Mouse (Mus musculus): ENCODE data around the gene E130308A19Rik. TPM values are rescaled to one million over a fixed set of nuclear protein-coding genes. Genes with fewer than 3 reads are reported as not detected.
A peak's percentile ranks its signal among the peaks of the same experiment; 100 is the strongest.

E130308A19Rik gene
- polyA plus RNA-seq, 1 experiment from 2014 or later, result 66.4 TPM

- no peaks in the 10 kb centered on the region for H3K27me3 ChIP-seq (replicated peaks)
- H3K4me3 ChIP-seq, result no peak overlapping the region
- H3K4me2 ChIP-seq (replicated peaks), result no peak overlapping the region
- no peak for ATAC-seq (ENCODE audit: low FRiP score, low read depth)
- H3K4me1 ChIP-seq, result no peaks in the 10 kb centered on the region
- H3K9ac ChIP-seq, result no peak overlapping the region
- H3K36me3 ChIP-seq, result no peaks in the 10 kb centered on the region
- WGBS, result 99% methylated on average over 3 of the region's 3 CpGs
- H3K9me3 ChIP-seq, result no peaks in the 10 kb centered on the region
- H3K27ac ChIP-seq, result no peak overlapping the region
Measured at GRCm38 (mm10) chr4:59605501-59605900, 20.5 kb upstream of the E130308A19Rik start.

DNA sequence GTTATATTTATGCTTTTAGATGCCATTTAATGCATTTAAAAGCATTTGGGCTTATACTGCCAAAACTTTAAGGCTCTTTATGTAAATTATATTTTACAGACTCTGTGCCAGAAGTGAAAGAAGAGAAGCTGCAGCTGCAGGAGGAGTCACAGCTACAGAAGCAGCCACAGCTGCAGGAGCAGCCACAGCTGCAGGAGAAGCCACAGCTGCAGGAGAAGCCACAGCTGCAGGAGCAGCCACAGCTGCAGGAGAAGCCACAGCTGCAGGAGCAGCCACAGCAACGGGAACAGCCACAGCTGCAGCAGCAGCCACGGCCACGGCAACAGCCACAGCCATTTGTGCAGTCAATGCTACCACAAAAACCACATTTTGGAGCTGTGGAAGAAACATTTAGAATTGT is 15.6 kb upstream of the E130308A19Rik start:
- WGBS, result 76% methylated on average over 3 of the region's 3 CpGs
- no peak overlapping the region for H3K4me3 ChIP-seq
- H3K9me3 ChIP-seq, result no peaks in the 10 kb centered on the region
- ATAC-seq (ENCODE audit: low FRiP score, low read depth), result no peak
- H3K4me1 ChIP-seq, result no peaks in the 10 kb centered on the region
- H3K36me3 ChIP-seq, result 0 out of 2 replicates have a peak, but pooled peaks cover 10% of the 10 kb centered on the region
- no peak overlapping the region for H3K27ac ChIP-seq
- no peak overlapping the region for H3K4me2 ChIP-seq (replicated peaks)
- no peak overlapping the region for H3K9ac ChIP-seq
- H3K27me3 ChIP-seq (replicated peaks), result no peaks in the 10 kb centered on the region

DNA sequence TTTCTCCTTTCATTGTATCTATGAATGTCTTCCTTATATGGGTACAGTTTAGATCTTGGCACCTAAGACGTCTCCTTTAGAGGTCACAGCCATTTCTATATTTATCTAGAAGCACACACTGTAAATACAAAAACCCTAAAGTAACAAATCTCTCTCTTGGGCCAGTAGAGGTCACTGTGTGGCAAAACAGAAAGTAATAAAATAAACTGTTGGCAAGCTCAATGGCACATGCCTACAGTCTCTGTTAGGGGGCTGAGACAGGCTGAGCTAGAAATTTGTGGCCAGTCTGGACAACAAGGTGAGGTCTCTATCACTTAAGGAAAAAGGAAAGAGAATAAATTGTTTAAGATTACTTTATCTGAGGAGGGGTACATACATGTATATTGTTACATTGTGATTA is 11.0 kb upstream of the E130308A19Rik start:
- Histone ChIP-seq H3K27me3 (replicated peaks) (no peaks in the 10 kb centered on the region), H3K9ac (no peak overlapping the region), H3K4me1 (no peaks in the 10 kb centered on the region), H3K36me3 (0 out of 2 replicates have a peak, but pooled peaks cover 10% of the 10 kb centered on the region), H3K9me3 (no peaks in the 10 kb centered on the region), H3K4me2 (replicated peaks) (no peak overlapping the region), H3K4me3 (no peak overlapping the region), H3K27ac (no peak overlapping the region)
- no peak for ATAC-seq (ENCODE audit: low FRiP score, low read depth)
- WGBS, result 52% methylated on average over 1 of the region's 1 CpGs

- Histone ChIP-seq H3K36me3 (no peaks in the 10 kb centered on the region), H3K4me1 (no peaks in the 10 kb centered on the region), H3K27ac (no peak overlapping the region), H3K4me3 (no peak overlapping the region), H3K9me3 (no peaks in the 10 kb centered on the region), H3K27me3 (replicated peaks) (no peaks in the 10 kb centered on the region), H3K4me2 (replicated peaks) (no peak overlapping the region), H3K9ac (no peak overlapping the region)
- no peak for ATAC-seq (ENCODE audit: low FRiP score, low read depth)
- 87% methylated on average over 5 of the region's 5 CpGs for WGBS
Measured at GRCm38 (mm10) chr4:59619611-59620245, 6.3 kb upstream of the E130308A19Rik start.

DNA sequence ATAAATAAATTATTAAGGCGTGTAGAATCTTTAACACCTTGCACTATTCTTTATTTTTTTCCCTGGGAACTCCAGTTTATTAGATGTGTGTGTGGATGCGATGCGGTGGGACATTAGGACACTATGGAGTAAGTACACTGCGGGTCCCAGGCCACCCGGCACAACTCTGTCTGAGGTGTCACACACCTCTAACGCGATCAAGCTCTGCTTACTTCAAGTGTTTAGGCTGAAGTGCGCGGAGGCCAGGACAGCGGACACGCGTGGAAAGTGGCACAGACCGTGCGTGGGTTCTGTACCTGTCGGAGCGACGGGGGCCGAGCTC is 374 bp upstream of the E130308A19Rik start:
- Histone ChIP-seq H3K4me3 (peak overlapping the region; percentile 94), H3K4me2 (replicated peaks) (peak overlapping the region; percentile 70), H3K9ac (peak overlapping the region; percentile 94), H3K27me3 (replicated peaks) (no peaks in the 10 kb centered on the region), H3K36me3 (no peaks in the 10 kb centered on the region), H3K9me3 (no peaks in the 10 kb centered on the region), H3K4me1 (peaks cover 19% of the 10 kb centered on the region), H3K27ac (peak overlapping the region; percentile 62)
- ATAC-seq (ENCODE audit: low FRiP score, low read depth), result peak; percentile 73
- WGBS, result 1% methylated on average over 18 of the region's 18 CpGs

DNA sequence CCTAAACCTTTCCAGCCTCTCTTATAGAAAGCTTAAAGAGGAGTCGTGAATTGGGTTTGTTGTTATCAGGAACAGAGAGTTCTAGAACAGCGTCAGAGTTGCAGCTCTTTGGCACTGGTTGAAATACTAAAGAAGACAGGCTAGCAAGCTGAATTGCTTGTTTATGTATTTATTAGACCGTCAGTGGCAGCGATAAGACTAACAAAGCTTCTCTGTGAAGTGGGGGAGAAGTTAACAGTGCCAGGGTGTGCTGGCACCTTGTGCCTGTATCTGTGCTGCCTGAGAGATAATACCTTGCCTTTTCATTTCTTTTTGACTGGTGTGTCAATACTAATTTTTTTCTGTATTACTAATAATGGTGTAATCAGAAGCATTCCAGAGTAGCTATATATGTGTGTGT is 2.2 kb downstream of the E130308A19Rik start:
- no peaks in the 10 kb centered on the region for H3K27me3 ChIP-seq (replicated peaks)
- H3K4me3 ChIP-seq, result peak overlapping the region; percentile 11; the same call in 1 of the 2 replicates
- no peaks in the 10 kb centered on the region for H3K9me3 ChIP-seq
- peaks cover 29% of the 10 kb centered on the region for H3K4me1 ChIP-seq
- H3K27ac ChIP-seq, result no peak overlapping the region
- WGBS, result 38% methylated on average over 4 of the region's 4 CpGs
- H3K36me3 ChIP-seq, result no peaks in the 10 kb centered on the region
- no peak for ATAC-seq (ENCODE audit: low FRiP score, low read depth)
- H3K4me2 ChIP-seq (replicated peaks), result peak overlapping the region; percentile 49
- H3K9ac ChIP-seq, result no peak overlapping the region

DNA sequence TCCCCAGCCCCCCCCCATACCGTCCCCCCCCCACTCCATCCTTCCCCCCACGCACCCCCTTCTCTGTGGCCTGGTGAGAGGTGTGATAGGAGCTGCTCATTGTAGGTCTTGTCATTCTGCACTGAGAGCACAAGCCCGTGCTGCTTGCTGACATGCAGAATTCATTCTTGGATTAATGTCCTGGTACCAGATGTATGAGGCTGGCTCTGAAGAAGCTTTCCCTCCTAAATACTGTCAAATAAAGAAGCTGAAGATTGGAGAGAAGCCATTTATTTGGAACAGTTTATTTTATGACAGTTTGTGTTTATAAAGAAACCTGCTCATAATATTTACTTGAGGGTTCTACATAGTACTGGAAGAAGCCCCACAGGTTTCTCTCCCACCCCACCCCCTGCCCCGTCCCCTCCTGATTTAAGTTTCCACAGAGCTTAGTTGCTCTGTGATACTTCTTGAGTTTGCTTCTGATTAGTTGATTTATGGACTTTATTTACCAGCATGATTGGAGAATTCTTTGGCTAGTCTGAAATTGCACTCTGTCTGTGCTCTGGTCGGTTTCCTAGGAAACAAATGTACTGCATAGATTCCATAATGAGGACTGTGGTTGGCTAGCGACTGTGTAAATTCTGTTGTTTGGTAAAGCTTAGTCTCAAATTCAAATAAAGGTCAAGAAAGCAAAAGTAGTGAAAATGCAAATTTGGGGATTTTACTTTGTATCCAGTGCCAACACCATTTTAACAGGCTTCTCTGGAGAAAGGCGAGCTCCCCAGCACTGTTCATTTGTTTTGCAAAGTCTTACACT is 3.3 kb downstream of the E130308A19Rik start:
- Histone ChIP-seq H3K27me3 (replicated peaks) (no peaks in the 10 kb centered on the region), H3K9me3 (no peaks in the 10 kb centered on the region), H3K4me1 (peaks cover 29% of the 10 kb centered on the region), H3K36me3 (no peaks in the 10 kb centered on the region), H3K4me2 (replicated peaks) (peak overlapping the region; percentile 51), H3K27ac (no peak overlapping the region), H3K4me3 (no peak overlapping the region), H3K9ac (no peak overlapping the region)
- WGBS, result 10% methylated on average over 7 of the region's 7 CpGs
- peak; percentile 39 for ATAC-seq (ENCODE audit: low FRiP score, low read depth)

DNA sequence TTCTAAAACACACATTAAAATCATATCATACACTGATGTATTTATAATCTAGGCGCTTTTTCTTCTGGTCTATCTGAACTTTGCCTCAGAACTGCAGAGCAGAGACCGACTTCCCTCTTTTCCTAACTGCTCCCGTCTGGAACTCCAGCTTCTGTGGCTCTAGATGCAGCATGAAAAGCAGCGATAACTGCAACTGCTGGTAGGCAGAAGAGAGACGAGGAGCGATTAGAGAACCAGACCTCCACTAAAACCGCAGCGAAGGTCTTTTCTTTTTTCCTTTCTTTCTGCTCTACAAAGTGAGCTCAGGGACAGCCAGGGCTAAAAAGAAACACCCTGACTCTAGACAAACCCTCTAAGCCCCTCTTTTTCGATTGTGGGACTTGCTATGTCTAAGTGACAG is 4.1 kb downstream of the E130308A19Rik start:
- Histone ChIP-seq H3K36me3 (no peaks in the 10 kb centered on the region), H3K9me3 (no peaks in the 10 kb centered on the region), H3K4me2 (replicated peaks) (peak overlapping the region; percentile 19; the same call in 1 of the 2 replicates), H3K4me1 (peaks cover 31% of the 10 kb centered on the region), H3K27me3 (replicated peaks) (no peaks in the 10 kb centered on the region), H3K4me3 (no peak overlapping the region), H3K9ac (no peak overlapping the region), H3K27ac (no peak overlapping the region)
- 43% methylated on average over 9 of the region's 9 CpGs for WGBS
- no peak for ATAC-seq (ENCODE audit: low FRiP score, low read depth)

DNA sequence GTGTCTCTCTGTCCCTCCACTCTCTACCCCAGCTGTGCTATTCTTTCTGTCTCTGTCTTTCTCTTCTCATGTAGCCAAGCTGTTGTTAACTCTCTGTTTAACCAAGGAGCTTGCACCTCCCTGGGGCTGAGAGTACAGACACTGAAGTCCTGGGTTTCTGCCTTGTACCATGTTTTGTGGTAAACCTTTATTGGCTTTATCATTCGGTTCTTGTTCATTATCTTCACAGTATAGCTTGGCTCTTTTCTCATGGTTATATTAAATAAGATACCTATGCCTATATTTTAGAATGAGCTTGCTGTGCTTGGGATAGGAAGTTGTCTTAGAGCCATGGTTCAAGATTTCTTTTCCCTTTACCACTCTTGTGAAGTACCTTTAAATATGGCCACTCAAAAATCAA is 8.5 kb downstream of the E130308A19Rik start:
- H3K27me3 ChIP-seq (replicated peaks), result no peaks in the 10 kb centered on the region
- peaks cover 28% of the 10 kb centered on the region for H3K4me1 ChIP-seq
- no peak for ATAC-seq (ENCODE audit: low FRiP score, low read depth)
- no peak overlapping the region for H3K27ac ChIP-seq
- WGBS, result 75% methylated on average over 1 of the region's 1 CpGs
- no peak overlapping the region for H3K4me3 ChIP-seq
- H3K36me3 ChIP-seq, result no peaks in the 10 kb centered on the region
- H3K9me3 ChIP-seq, result no peaks in the 10 kb centered on the region
- no peak overlapping the region for H3K9ac ChIP-seq
- no peak overlapping the region for H3K4me2 ChIP-seq (replicated peaks)

- Histone ChIP-seq H3K4me3 (no peak overlapping the region), H3K4me2 (replicated peaks) (no peak overlapping the region), H3K27ac (no peak overlapping the region), H3K36me3 (no peaks in the 10 kb centered on the region), H3K27me3 (replicated peaks) (no peaks in the 10 kb centered on the region), H3K4me1 (peaks cover 22% of the 10 kb centered on the region; the same call in 1 of the 2 replicates), H3K9ac (no peak overlapping the region), H3K9me3 (no peaks in the 10 kb centered on the region)
- ATAC-seq (ENCODE audit: low FRiP score, low read depth), result no peak
Measured at GRCm38 (mm10) chr4:59639163-59639562, 13.2 kb downstream of the E130308A19Rik start.

DNA sequence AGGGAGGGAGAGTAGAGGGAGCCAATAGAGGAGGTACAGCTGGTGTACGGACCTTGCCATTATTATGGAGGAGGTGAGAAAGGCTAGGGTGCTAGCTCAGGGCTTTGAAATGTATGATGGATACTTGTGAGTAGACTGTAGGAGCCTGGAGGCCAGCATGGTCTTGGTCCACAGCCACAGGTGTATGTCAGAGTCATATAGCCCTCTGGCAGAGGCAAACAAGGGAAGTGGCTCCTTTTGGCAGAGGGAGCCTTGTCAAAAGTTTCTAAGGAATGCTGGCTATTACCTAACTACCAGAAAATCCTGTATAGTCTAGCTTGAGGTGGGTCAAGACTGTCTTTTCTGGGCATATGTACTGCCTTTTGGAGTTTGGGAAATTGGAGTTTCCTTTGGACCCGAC is 14.7 kb downstream of the E130308A19Rik start:
- H3K4me2 ChIP-seq (replicated peaks), result no peak overlapping the region
- H3K4me3 ChIP-seq, result no peak overlapping the region
- WGBS, result 82% methylated on average over 2 of the region's 2 CpGs
- H3K27ac ChIP-seq, result no peak overlapping the region
- H3K9me3 ChIP-seq, result no peaks in the 10 kb centered on the region
- H3K4me1 ChIP-seq, result 0 out of 2 replicates have a peak, but pooled peaks cover 21% of the 10 kb centered on the region
- H3K27me3 ChIP-seq (replicated peaks), result no peaks in the 10 kb centered on the region
- no peak for ATAC-seq (ENCODE audit: low FRiP score, low read depth)
- H3K9ac ChIP-seq, result no peak overlapping the region
- no peaks in the 10 kb centered on the region for H3K36me3 ChIP-seq

DNA sequence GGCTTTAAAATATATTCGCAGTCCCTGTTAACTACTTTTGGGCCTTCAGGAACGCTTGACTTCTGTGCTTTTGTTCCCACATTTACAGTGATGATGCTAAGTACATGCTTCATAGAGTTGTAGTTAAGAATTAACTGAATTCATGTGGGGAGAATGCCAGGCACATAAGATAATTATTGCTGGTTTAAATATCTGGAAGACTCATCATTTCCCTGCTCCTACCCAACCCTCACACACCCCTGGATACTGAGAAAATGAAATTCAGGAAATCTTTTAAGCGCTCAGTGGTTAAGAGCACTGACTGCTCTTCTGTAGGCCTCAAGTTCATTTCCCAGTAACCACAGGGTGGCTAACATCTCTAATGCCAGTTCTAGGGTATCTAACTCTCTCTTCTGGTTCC is 16.0 kb downstream of the E130308A19Rik start:
- H3K36me3 ChIP-seq, result no peaks in the 10 kb centered on the region
- 0 out of 2 replicates have a peak, but pooled peaks cover 18% of the 10 kb centered on the region for H3K4me1 ChIP-seq
- ATAC-seq (ENCODE audit: low FRiP score, low read depth), result no peak
- H3K4me3 ChIP-seq, result no peak overlapping the region
- H3K9me3 ChIP-seq, result no peaks in the 10 kb centered on the region
- H3K27ac ChIP-seq, result no peak overlapping the region
- no peak overlapping the region for H3K9ac ChIP-seq
- H3K4me2 ChIP-seq (replicated peaks), result no peak overlapping the region
- no peaks in the 10 kb centered on the region for H3K27me3 ChIP-seq (replicated peaks)
- WGBS, result 91% methylated on average over 3 of the region's 3 CpGs
